Mouse (Mus musculus): ENCODE measurements at regions not wholly inside any gene's neighbourhood (a gene's known extent, or its start where the extent isn't known, plus 50 kb on each side); places are given as distances from the start of the nearest gene placed in this dataset.

GRCm38 (mm10) chr17:85848526-85848925 lies 160.5 kb upstream of the Six2 start:
- WGBS (ENCODE audit: insufficient replicate concordance): 77% methylated on average over 3 of the region's 3 CpGs
- no peak overlapping the region for H3K4me2 ChIP-seq (ENCODE audit: low read depth)
- no peak for DNase-seq (ENCODE audit: low read depth in 3 of 3, low spot score in 3 of 3)
- no peak for ATAC-seq (ENCODE audit: insufficient read depth)
- no peak overlapping the region for H3K9ac ChIP-seq (replicated peaks)
- H3K27ac ChIP-seq: no peak overlapping the region
- no peak for TF ChIP-seq CTCF (IDR thresholded peaks at IDR 0.05; ENCODE audit: low read depth)
- no peak for TF ChIP-seq EP300 (IDR thresholded peaks at IDR 0.05; ENCODE audit: low read depth)
- no peaks in the 10 kb centered on the region for H3K36me3 ChIP-seq (replicated peaks; ENCODE audit: control insufficient read depth, insufficient read depth, low read depth)
- no peak overlapping the region for H3K4me3 ChIP-seq (ENCODE audit: insufficient read depth in 1 of 2, low read depth in 2 of 2, low read length in 2 of 2)
- no peaks in the 10 kb centered on the region for H3K9me3 ChIP-seq (ENCODE audit: control insufficient read depth, low read length)
- no peaks in the 10 kb centered on the region for H3K4me1 ChIP-seq (replicated peaks; ENCODE audit: control insufficient read depth in 2 of 2, insufficient read depth in 2 of 2, low read length in 1 of 2)
- no peaks in the 10 kb centered on the region for H3K27me3 ChIP-seq (ENCODE audit: control insufficient read depth, insufficient read depth, low read length)

- H3K4me3 ChIP-seq (ENCODE audit: insufficient read depth in 1 of 2, low read depth in 2 of 2, low read length in 2 of 2): no peak overlapping the region
- WGBS (ENCODE audit: insufficient replicate concordance): 76% methylated on average over 7 of the region's 7 CpGs
- no peak overlapping the region for H3K9ac ChIP-seq (replicated peaks)
- H3K4me1 ChIP-seq (replicated peaks; ENCODE audit: control insufficient read depth in 2 of 2, insufficient read depth in 2 of 2, low read length in 1 of 2): no peaks in the 10 kb centered on the region
- H3K4me2 ChIP-seq (ENCODE audit: low read depth): no peak overlapping the region
- TF ChIP-seq EP300 (IDR thresholded peaks at IDR 0.05; ENCODE audit: low read depth): no peak
- no peak for TF ChIP-seq CTCF (IDR thresholded peaks at IDR 0.05; ENCODE audit: low read depth)
- no peaks in the 10 kb centered on the region for H3K9me3 ChIP-seq (ENCODE audit: control insufficient read depth, low read length)
- ATAC-seq (ENCODE audit: insufficient read depth) (no peak), DNase-seq (ENCODE audit: low read depth in 3 of 3, low spot score in 3 of 3) (no peak)
- H3K27ac ChIP-seq: no peak overlapping the region
- H3K36me3 ChIP-seq (replicated peaks; ENCODE audit: control insufficient read depth, insufficient read depth, low read depth): no peaks in the 10 kb centered on the region
- H3K27me3 ChIP-seq (ENCODE audit: control insufficient read depth, insufficient read depth, low read length): no peaks in the 10 kb centered on the region
Measured at GRCm38 (mm10) chr17:85847756-85848155, 159.7 kb upstream of the Six2 start.

- TF ChIP-seq CTCF (IDR thresholded peaks at IDR 0.05; ENCODE audit: low read depth) (no peak), EP300 (IDR thresholded peaks at IDR 0.05; ENCODE audit: low read depth) (no peak)
- Histone ChIP-seq H3K27me3 (ENCODE audit: control insufficient read depth, insufficient read depth, low read length) (no peaks in the 10 kb centered on the region), H3K36me3 (replicated peaks; ENCODE audit: control insufficient read depth, insufficient read depth, low read depth) (no peaks in the 10 kb centered on the region), H3K9me3 (ENCODE audit: control insufficient read depth, low read length) (no peaks in the 10 kb centered on the region), H3K9ac (replicated peaks) (no peak overlapping the region), H3K27ac (no peak overlapping the region), H3K4me3 (ENCODE audit: insufficient read depth in 1 of 2, low read depth in 2 of 2, low read length in 2 of 2) (no peak overlapping the region), H3K4me2 (ENCODE audit: low read depth) (no peak overlapping the region), H3K4me1 (replicated peaks; ENCODE audit: control insufficient read depth in 2 of 2, insufficient read depth in 2 of 2, low read length in 1 of 2) (no peaks in the 10 kb centered on the region)
- DNase-seq (ENCODE audit: low read depth in 3 of 3, low spot score in 3 of 3) (no peak), ATAC-seq (ENCODE audit: insufficient read depth) (no peak)
- WGBS (ENCODE audit: insufficient replicate concordance): 57% methylated on average over 6 of the region's 6 CpGs
Measured at GRCm38 (mm10) chr17:85845059-85845458, 157.0 kb upstream of the Six2 start.

GRCm38 (mm10) chr17:85844486-85844885 lies 156.4 kb upstream of the Six2 start:
- Histone ChIP-seq H3K36me3 (replicated peaks; ENCODE audit: control insufficient read depth, insufficient read depth, low read depth) (no peaks in the 10 kb centered on the region), H3K27ac (no peak overlapping the region), H3K4me2 (ENCODE audit: low read depth) (no peak overlapping the region), H3K4me1 (replicated peaks; ENCODE audit: control insufficient read depth in 2 of 2, insufficient read depth in 2 of 2, low read length in 1 of 2) (no peaks in the 10 kb centered on the region), H3K9ac (replicated peaks) (no peak overlapping the region), H3K9me3 (ENCODE audit: control insufficient read depth, low read length) (no peaks in the 10 kb centered on the region), H3K4me3 (ENCODE audit: insufficient read depth in 1 of 2, low read depth in 2 of 2, low read length in 2 of 2) (no peak overlapping the region), H3K27me3 (ENCODE audit: control insufficient read depth, insufficient read depth, low read length) (no peaks in the 10 kb centered on the region)
- DNase-seq (ENCODE audit: low read depth in 3 of 3, low spot score in 3 of 3) (no peak), ATAC-seq (ENCODE audit: insufficient read depth) (no peak)
- 78% methylated on average over 13 of the region's 13 CpGs for WGBS (ENCODE audit: insufficient replicate concordance)
- no peak for TF ChIP-seq EP300 (IDR thresholded peaks at IDR 0.05; ENCODE audit: low read depth)

- no peaks in the 10 kb centered on the region for H3K36me3 ChIP-seq (replicated peaks; ENCODE audit: control insufficient read depth, insufficient read depth, low read depth)
- DNase-seq (ENCODE audit: low read depth in 3 of 3, low spot score in 3 of 3): no peak
- no peak for ATAC-seq (ENCODE audit: insufficient read depth)
- H3K27me3 ChIP-seq (ENCODE audit: control insufficient read depth, insufficient read depth, low read length): no peaks in the 10 kb centered on the region
- no peak overlapping the region for H3K27ac ChIP-seq
- WGBS (ENCODE audit: insufficient replicate concordance): 76% methylated on average over 19 of the region's 19 CpGs
- no peak overlapping the region for H3K4me2 ChIP-seq (ENCODE audit: low read depth)
- H3K9ac ChIP-seq (replicated peaks): no peak overlapping the region
- no peak overlapping the region for H3K4me3 ChIP-seq (ENCODE audit: insufficient read depth in 1 of 2, low read depth in 2 of 2, low read length in 2 of 2)
- TF ChIP-seq EP300 (IDR thresholded peaks at IDR 0.05; ENCODE audit: low read depth) (no peak), CTCF (IDR thresholded peaks at IDR 0.05; ENCODE audit: low read depth) (no peak)
- no peaks in the 10 kb centered on the region for H3K9me3 ChIP-seq (ENCODE audit: control insufficient read depth, low read length)
- no peaks in the 10 kb centered on the region for H3K4me1 ChIP-seq (replicated peaks; ENCODE audit: control insufficient read depth in 2 of 2, insufficient read depth in 2 of 2, low read length in 1 of 2)
Measured at GRCm38 (mm10) chr17:85823036-85823435, 135.0 kb upstream of the Six2 start.
